Mouse (Mus musculus) lung, postnatal 0 days (tissue): ENCODE measurements around the gene Pcca.

ENCODE experiments used
- CTCF ChIP-seq: IDR thresholded peaks from 2 replicates; pipeline ENCODE4 v1.5.1; 2016; ENCODE audit warnings: antibody characterized with exemption, mild to moderate bottlenecking
- EP300 ChIP-seq: IDR thresholded peaks from 2 replicates; pipeline ENCODE4 v1.6.1; 2016; ENCODE audit warnings: antibody characterized with exemption, mild to moderate bottlenecking, control low read depth

- TF ChIP-seq CTCF (no peak), EP300 (no peak)
Measured at GRCm38 (mm10) chr14:122719496-122720080, 185.5 kb downstream of the Pcca start.
